Mouse (Mus musculus) embryonic facial prominence, embryonic 12.5 days (tissue): ENCODE measurements at regions not wholly inside any gene's neighbourhood (a gene's known extent, or its start where the extent isn't known, plus 50 kb on each side); places are given as distances from the start of the nearest gene placed in this dataset.

Experiments used
- ATAC-seq: fragments of 200-750 bp; cut with Nextera tagmentation; 2 replicates; pipeline ENCODE4 v1.8.0; 2017; ENCODE audit not compliant: insufficient number of reproducible peaks, insufficient read depth, low FRiP score, low TSS enrichment
- H3K27ac ChIP-seq: fragments of 300-500 bp; sonication (generic); 2 replicates; pipeline ENCODE4 v1.5.1; 2016; ENCODE audit warnings: mild to moderate bottlenecking
- H3K27me3 ChIP-seq: fragments of 300-500 bp; sonication (generic); 2 replicates; pipeline ENCODE4 v1.6.1; 2016; ENCODE audit warnings: mild to moderate bottlenecking, moderate library complexity
- H3K36me3 ChIP-seq: fragments of 300-500 bp; sonication (generic); 2 replicates; pipeline ENCODE4 v1.6.1; 2016; ENCODE audit warnings: mild to moderate bottlenecking
- H3K4me1 ChIP-seq: fragments of 300-500 bp; sonication (generic); 2 replicates; pipeline ENCODE4 v1.6.1; 2016
- H3K4me2 ChIP-seq: fragments of 300-500 bp; sonication (generic); replicated peaks from 2 replicates; pipeline ENCODE4 v1.6.1; 2016; ENCODE audit warnings: mild to moderate bottlenecking, moderate library complexity
- H3K4me3 ChIP-seq: fragments of 300-500 bp; sonication (generic); 2 replicates; pipeline ENCODE4 v1.5.1; 2016; ENCODE audit warnings: mild to moderate bottlenecking
- H3K9ac ChIP-seq: fragments of 300-500 bp; sonication (generic); 2 replicates; pipeline ENCODE4 v1.6.1; 2016; ENCODE audit warnings: mild to moderate bottlenecking, moderate library complexity
- H3K9me3 ChIP-seq: fragments of 300-500 bp; sonication (generic); 2 replicates; pipeline ENCODE4 v1.6.1; 2016; ENCODE audit warnings: mild to moderate bottlenecking, moderate library complexity
- WGBS: fragments of 180-500 bp; shearing (Covaris S2); methylation state at CpG from one replicate; pipeline ENCODE4 v1.1.7; 2016; 5-methylcytosine and 5-hydroxymethylcytosine counted together

- H3K4me3 ChIP-seq = no peak overlapping the region
- no peak overlapping the region for H3K4me2 ChIP-seq
- no peaks in the 10 kb centered on the region for H3K4me1 ChIP-seq
Measured at GRCm38 (mm10) chr5:129297657-129298349, 201.3 kb downstream of the Adgrd1 start.

GRCm38 (mm10) chr5:129298646-129299455 lies 202.2 kb upstream of the Sfswap start:
- WGBS = 8% methylated on average over 11 of the region's 11 CpGs
- Histone ChIP-seq H3K4me2 (no peak overlapping the region), H3K27me3 (0 out of 2 replicates have a peak, but pooled peaks cover 2% of the 10 kb centered on the region), H3K4me3 (no peak overlapping the region), H3K9me3 (no peaks in the 10 kb centered on the region), H3K36me3 (no peaks in the 10 kb centered on the region), H3K27ac (no peak overlapping the region), H3K9ac (no peak overlapping the region), H3K4me1 (no peaks in the 10 kb centered on the region)
- 0 out of 2 replicates have a peak, but pooled peaks have one; percentile 36 for ATAC-seq

More at GRCm38 (mm10) chr5:129297657-129298349, 201.3 kb downstream of the Adgrd1 start:
- WGBS = 32% methylated on average over 11 of the region's 11 CpGs
- Histone ChIP-seq H3K9ac (no peak overlapping the region), H3K36me3 (no peaks in the 10 kb centered on the region), H3K27me3 (0 out of 2 replicates have a peak, but pooled peaks cover 2% of the 10 kb centered on the region), H3K9me3 (no peaks in the 10 kb centered on the region), H3K27ac (no peak overlapping the region)
- no peak for ATAC-seq

GRCm38 (mm10) chr5:129299456-129299765 lies 201.6 kb upstream of the Sfswap start:
- Histone ChIP-seq H3K27ac (no peak overlapping the region), H3K4me3 (no peak overlapping the region), H3K9ac (no peak overlapping the region), H3K4me2 (no peak overlapping the region), H3K9me3 (no peaks in the 10 kb centered on the region), H3K36me3 (no peaks in the 10 kb centered on the region), H3K4me1 (no peaks in the 10 kb centered on the region), H3K27me3 (0 out of 2 replicates have a peak, but pooled peaks cover 2% of the 10 kb centered on the region)
- WGBS = 36% methylated on average over 2 of the region's 2 CpGs
- ATAC-seq = no peak

- Histone ChIP-seq H3K4me3 (no peak overlapping the region), H3K9me3 (no peaks in the 10 kb centered on the region), H3K4me2 (no peak overlapping the region), H3K36me3 (no peaks in the 10 kb centered on the region), H3K27ac (no peak overlapping the region), H3K4me1 (no peaks in the 10 kb centered on the region), H3K27me3 (no peaks in the 10 kb centered on the region), H3K9ac (no peak overlapping the region)
- no peak for ATAC-seq
- 88% methylated on average over 6 of the region's 6 CpGs for WGBS
Measured at GRCm38 (mm10) chr5:129300423-129300822, 200.6 kb upstream of the Sfswap start.

- Histone ChIP-seq H3K27me3 (no peaks in the 10 kb centered on the region), H3K9ac (no peak overlapping the region), H3K27ac (no peak overlapping the region), H3K4me2 (no peak overlapping the region), H3K36me3 (no peaks in the 10 kb centered on the region), H3K9me3 (no peaks in the 10 kb centered on the region), H3K4me1 (no peaks in the 10 kb centered on the region), H3K4me3 (no peak overlapping the region)
- 50% methylated on average over 9 of the region's 9 CpGs for WGBS
- ATAC-seq = no peak
Measured at GRCm38 (mm10) chr5:129315626-129316025, 185.4 kb upstream of the Sfswap start.

GRCm38 (mm10) chr5:129331094-129331523 lies 169.9 kb upstream of the Sfswap start:
- H3K4me3 ChIP-seq = no peak overlapping the region
- H3K27me3 ChIP-seq = no peaks in the 10 kb centered on the region
- H3K4me1 ChIP-seq = no peaks in the 10 kb centered on the region
- WGBS = 12% methylated on average over 11 of the region's 11 CpGs
- H3K27ac ChIP-seq = no peak overlapping the region
- no peak overlapping the region for H3K4me2 ChIP-seq
- H3K9ac ChIP-seq = no peak overlapping the region
- no peak for ATAC-seq
- peaks cover 5% of the 10 kb centered on the region; the same call in 1 of the 2 replicates for H3K9me3 ChIP-seq
- no peaks in the 10 kb centered on the region for H3K36me3 ChIP-seq

- WGBS = 95% methylated on average over 3 of the region's 3 CpGs
- Histone ChIP-seq H3K27me3 (no peaks in the 10 kb centered on the region), H3K9ac (no peak overlapping the region), H3K9me3 (peaks cover 5% of the 10 kb centered on the region; the same call in 1 of the 2 replicates), H3K4me1 (no peaks in the 10 kb centered on the region), H3K4me2 (no peak overlapping the region), H3K36me3 (no peaks in the 10 kb centered on the region), H3K4me3 (no peak overlapping the region), H3K27ac (no peak overlapping the region)
- ATAC-seq = no peak
Measured at GRCm38 (mm10) chr5:129332014-129332413, 169.0 kb upstream of the Sfswap start.

GRCm38 (mm10) chr5:129338511-129338910 lies 162.5 kb upstream of the Sfswap start:
- no peaks in the 10 kb centered on the region for H3K9me3 ChIP-seq
- 59% methylated on average over 7 of the region's 7 CpGs for WGBS
- H3K27me3 ChIP-seq = no peaks in the 10 kb centered on the region
- H3K36me3 ChIP-seq = no peaks in the 10 kb centered on the region
- no peak overlapping the region for H3K4me2 ChIP-seq
- no peak overlapping the region for H3K27ac ChIP-seq
- ATAC-seq = no peak
- H3K9ac ChIP-seq = no peak overlapping the region
- H3K4me1 ChIP-seq = no peaks in the 10 kb centered on the region
- no peak overlapping the region for H3K4me3 ChIP-seq

GRCm38 (mm10) chr5:129344038-129344437 lies 157.0 kb upstream of the Sfswap start:
- WGBS = 87% methylated on average over 12 of the region's 12 CpGs
- no peaks in the 10 kb centered on the region for H3K27me3 ChIP-seq
- H3K36me3 ChIP-seq = no peaks in the 10 kb centered on the region
- H3K4me3 ChIP-seq = no peak overlapping the region
- H3K4me1 ChIP-seq = no peaks in the 10 kb centered on the region
- H3K4me2 ChIP-seq = no peak overlapping the region
- no peak overlapping the region for H3K9ac ChIP-seq
- H3K27ac ChIP-seq = no peak overlapping the region
- H3K9me3 ChIP-seq = no peaks in the 10 kb centered on the region
- no peak for ATAC-seq

GRCm38 (mm10) chr5:129350024-129350423 lies 151.0 kb upstream of the Sfswap start:
- WGBS = 54% methylated on average over 12 of the region's 12 CpGs
- ATAC-seq = no peak

GRCm38 (mm10) chr5:129353549-129353948 lies 147.5 kb upstream of the Sfswap start:
- Histone ChIP-seq H3K4me3 (no peak overlapping the region), H3K27me3 (no peaks in the 10 kb centered on the region; the same call in 1 of the 2 replicates), H3K9ac (no peak overlapping the region), H3K4me2 (no peak overlapping the region), H3K9me3 (no peaks in the 10 kb centered on the region), H3K27ac (no peak overlapping the region), H3K4me1 (no peaks in the 10 kb centered on the region), H3K36me3 (no peaks in the 10 kb centered on the region)
- 12% methylated on average over 9 of the region's 9 CpGs for WGBS
- ATAC-seq = no peak

More at GRCm38 (mm10) chr5:129350024-129350423, 151.0 kb upstream of the Sfswap start:
- Histone ChIP-seq H3K36me3 (no peaks in the 10 kb centered on the region), H3K9ac (no peak overlapping the region), H3K9me3 (no peaks in the 10 kb centered on the region), H3K27me3 (no peaks in the 10 kb centered on the region; the same call in 1 of the 2 replicates), H3K4me2 (no peak overlapping the region), H3K4me1 (no peaks in the 10 kb centered on the region), H3K4me3 (no peak overlapping the region), H3K27ac (0 out of 2 replicates have a peak overlapping the region, but pooled peaks have one; percentile 3)

GRCm38 (mm10) chr5:129354877-129355276 lies 146.1 kb upstream of the Sfswap start:
- H3K4me3 ChIP-seq = no peak overlapping the region
- no peak overlapping the region for H3K9ac ChIP-seq
- no peaks in the 10 kb centered on the region; the same call in 1 of the 2 replicates for H3K27me3 ChIP-seq
- H3K4me2 ChIP-seq = no peak overlapping the region
- H3K36me3 ChIP-seq = no peaks in the 10 kb centered on the region
- WGBS = 84% methylated on average over 5 of the region's 5 CpGs
- no peak for ATAC-seq
- H3K4me1 ChIP-seq = no peaks in the 10 kb centered on the region
- no peaks in the 10 kb centered on the region for H3K9me3 ChIP-seq
- H3K27ac ChIP-seq = no peak overlapping the region
